ENCODE assay signal across 9 mouse cellular contexts in genomic region chr1:170694821-170695291, GRCm38 (mm10). TPM values are rescaled to one million over a fixed set of nuclear protein-coding genes. Genes with fewer than 3 reads are reported as not detected.
A peak's percentile ranks its signal among the peaks of the same experiment; 100 is the strongest.
DNase-seq lines count a peak whose midpoint lies in the region; ATAC-seq and TF ChIP-seq lines count a peak whose summit lies in the region.
"Had no signal": no experiment of that assay in that cellular context is flagged by ENCODE, and none has a peak within 500 bp of the region (broad histone marks: within the 10 kb centered on the region; RNA-seq: fewer than 3 reads in every experiment).

No protein-coding gene starts in this region.

- intact Hi-C loops in heart, postnatal 36 days (cut with DNase I) = no loop called here

- ATAC-seq in activated CD4-positive, CD25-positive, alpha-beta regulatory T cell, adult 4 months = no peak
- ATAC-seq in forebrain, embryonic 15.5 days (replicated peaks) = no peak
- ATAC-seq in granulocyte monocyte progenitor cell, adult 5-6 weeks (replicated peaks; ENCODE audit: poor library complexity, severe bottlenecking) = no peak

- H3K27me3 ChIP-seq in forebrain, embryonic 15.5 days = no peaks in the 10 kb centered on the region
- H3K27me3 ChIP-seq: limb, embryonic 12.5 days had no signal

- in situ Hi-C loops in ES-E14 (cut with MboI; ENCODE audit: low sequenced_read_pairs in 2 of 2, unreplicated experiment in 2 of 2) = no loop called here

- H3K9me3 ChIP-seq in ES-E14 (ENCODE audit: control insufficient read depth, insufficient read depth, low read depth, low read length) = no peaks in the 10 kb centered on the region
- no peaks in the 10 kb centered on the region for H3K9me3 ChIP-seq in forebrain, embryonic 15.5 days

- no peaks in the 10 kb centered on the region for H3K36me3 ChIP-seq in ES-E14 (ENCODE audit: control insufficient read depth, insufficient read depth, low read length, poor library complexity, severe bottlenecking)
- H3K36me3 ChIP-seq in forebrain, embryonic 15.5 days = no peaks in the 10 kb centered on the region
- H3K36me3 ChIP-seq: limb, embryonic 12.5 days had no signal

- 71% methylated on average over 5 of the region's 5 CpGs for WGBS in forebrain, embryonic 15.5 days

- no peak overlapping the region for H3K9ac ChIP-seq in ES-E14 (ENCODE audit: insufficient read depth, low read depth, low read length, poor library complexity, severe bottlenecking)
- no peak overlapping the region for H3K9ac ChIP-seq in forebrain, embryonic 15.5 days (replicated peaks)
- H3K9ac ChIP-seq: limb, embryonic 12.5 days had no signal

- no peak overlapping the region for H3K27ac ChIP-seq in ES-E14 (ENCODE audit: insufficient read depth, low read depth, low read length, poor library complexity, severe bottlenecking)
- H3K27ac ChIP-seq in forebrain, embryonic 15.5 days (replicated peaks) = no peak overlapping the region
- H3K27ac ChIP-seq: limb, embryonic 12.5 days had no signal

- no peak overlapping the region for H3K4me2 ChIP-seq in forebrain, embryonic 15.5 days (replicated peaks)
- H3K4me2 ChIP-seq: limb, embryonic 12.5 days had no signal

- peaks cover 3 to 7% of the 10 kb centered on the region in 2 experiments; a peak in 2 of 4 replicates for H3K4me1 ChIP-seq in ES-E14 (ENCODE audit: control insufficient read depth in 2 of 2, insufficient read depth in 2 of 2, low read length in 2 of 2, poor library complexity in 1 of 2)
- H3K4me1 ChIP-seq in forebrain, embryonic 15.5 days = no peaks in the 10 kb centered on the region

- peak; percentile 75 for DNase-seq in kidney, adult 9 months
- no peak for DNase-seq in kidney, postnatal 10 days
- DNase-seq in ES-E14 (ENCODE audit: low read depth, low spot score) = peak; percentile 15
- peak; percentile 19 to 46 for DNase-seq in adrenal gland, postnatal 36 days
- peak; percentile 67 to 72 for DNase-seq in heart, postnatal 36 days

- no peak overlapping the region for H3K4me3 ChIP-seq in ES-E14 (ENCODE audit: insufficient read depth in 1 of 2, low read depth in 1 of 2, low read length in 2 of 2, poor library complexity in 1 of 2, severe bottlenecking in 1 of 2)
- H3K4me3 ChIP-seq in forebrain, embryonic 15.5 days = no peak overlapping the region
- H3K4me3 ChIP-seq: limb, embryonic 12.5 days had no signal

TF ChIP-seq in ES-E14, 5 proteins besides CTCF, POLR2A, EP300 and RAD21:
- TF ChIP-seq CHD2 (IDR thresholded peaks at IDR 0.05; ENCODE audit: low read depth, low read length) = no peak
- TF ChIP-seq HCFC1 (IDR thresholded peaks at IDR 0.05; ENCODE audit: borderline replicate concordance, insufficient read depth, low read length) = no peak
- TF ChIP-seq ZNF384 (IDR thresholded peaks at IDR 0.05; ENCODE audit: low read depth, low read length) = no peak
- TF ChIP-seq MAFK (IDR thresholded peaks at IDR 0.05; ENCODE audit: insufficient read depth, low read depth, low read length) = no peak
- no peak for TF ChIP-seq ZC3H11A (IDR thresholded peaks at IDR 0.05; ENCODE audit: borderline replicate concordance, low read depth, low read length)

RNA-seq across cellular contexts. Expression of gene Olfml2b, which starts 50.5 kb away (rescaled TPM):
- 1.1 and 2.2 TPM in 2 replicates for total RNA-seq in ES-E14 (2012; rRNA removed)
- total RNA-seq in adrenal gland, postnatal 36 days (2021) = 1 to 10 TPM; 6.0 to 8.9 TPM
- 10 to 100 TPM in 1 of 2 experiments, 1 to 10 TPM in 1; 6.7 to 12.0 TPM for total RNA-seq in heart, postnatal 36 days (2021)
- not detected for polyA plus RNA-seq in activated CD4-positive, CD25-positive, alpha-beta regulatory T cell, adult 4 months (2017; shearing (Covaris generic))
- 10.1 and 11.4 TPM in 2 replicates for polyA plus RNA-seq in forebrain, embryonic 15.5 days (2015; fragmentation: Nextera tagmentation; extraction: Ambion mirVana)
- not detected in 2 replicates for total RNA-seq in granulocyte monocyte progenitor cell, adult 5-6 weeks (2014; fragmentation: Nextera tagmentation)
- 0.90 and 1.1 TPM in 2 replicates for total RNA-seq in granulocyte monocyte progenitor cell, adult 5-6 weeks (2017)
